Mouse (Mus musculus): ENCODE measurements around the gene Relb. TPM values are rescaled to one million over a fixed set of nuclear protein-coding genes. Genes with fewer than 3 reads are reported as not detected.

Gene Relb
- polyA plus RNA-seq, 1 experiment from 2014 or later: 5.5 TPM

DNA sequence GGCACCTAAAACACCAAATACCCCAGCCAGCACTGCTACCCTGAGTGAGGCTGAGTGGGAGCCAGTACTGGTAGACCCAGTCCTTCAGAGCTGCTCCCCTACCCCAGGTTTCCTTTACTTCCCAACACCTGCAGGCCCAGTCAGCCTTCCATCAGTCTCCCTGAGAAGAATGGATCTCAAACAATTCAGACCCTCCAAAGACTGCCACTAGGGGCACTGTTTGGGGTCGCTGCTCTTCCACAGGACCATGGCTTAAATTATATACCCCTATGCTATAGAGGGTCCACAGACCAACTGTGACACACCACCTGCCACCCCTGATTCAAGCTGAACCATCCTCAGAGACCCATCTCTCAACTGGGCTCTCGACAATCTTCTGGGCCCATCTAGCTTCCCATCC is 70.3 kb downstream of the Relb start:
- peaks cover 61% of the 10 kb centered on the region for H3K4me1 ChIP-seq
- H3K4me3 ChIP-seq: no peak overlapping the region
- 0 out of 2 replicates have a peak, but pooled peaks cover 1% of the 10 kb centered on the region for H3K36me3 ChIP-seq (replicated peaks)
- H3K9ac ChIP-seq: no peak overlapping the region
- no peaks in the 10 kb centered on the region for H3K27me3 ChIP-seq (replicated peaks)
- H3K9me3 ChIP-seq: no peaks in the 10 kb centered on the region
- WGBS: 44% methylated on average over 2 of the region's 2 CpGs
- peak overlapping the region; percentile 97 for H3K4me2 ChIP-seq
- no peak for ATAC-seq (replicated peaks)
- H3K27ac ChIP-seq: no peak overlapping the region

DNA sequence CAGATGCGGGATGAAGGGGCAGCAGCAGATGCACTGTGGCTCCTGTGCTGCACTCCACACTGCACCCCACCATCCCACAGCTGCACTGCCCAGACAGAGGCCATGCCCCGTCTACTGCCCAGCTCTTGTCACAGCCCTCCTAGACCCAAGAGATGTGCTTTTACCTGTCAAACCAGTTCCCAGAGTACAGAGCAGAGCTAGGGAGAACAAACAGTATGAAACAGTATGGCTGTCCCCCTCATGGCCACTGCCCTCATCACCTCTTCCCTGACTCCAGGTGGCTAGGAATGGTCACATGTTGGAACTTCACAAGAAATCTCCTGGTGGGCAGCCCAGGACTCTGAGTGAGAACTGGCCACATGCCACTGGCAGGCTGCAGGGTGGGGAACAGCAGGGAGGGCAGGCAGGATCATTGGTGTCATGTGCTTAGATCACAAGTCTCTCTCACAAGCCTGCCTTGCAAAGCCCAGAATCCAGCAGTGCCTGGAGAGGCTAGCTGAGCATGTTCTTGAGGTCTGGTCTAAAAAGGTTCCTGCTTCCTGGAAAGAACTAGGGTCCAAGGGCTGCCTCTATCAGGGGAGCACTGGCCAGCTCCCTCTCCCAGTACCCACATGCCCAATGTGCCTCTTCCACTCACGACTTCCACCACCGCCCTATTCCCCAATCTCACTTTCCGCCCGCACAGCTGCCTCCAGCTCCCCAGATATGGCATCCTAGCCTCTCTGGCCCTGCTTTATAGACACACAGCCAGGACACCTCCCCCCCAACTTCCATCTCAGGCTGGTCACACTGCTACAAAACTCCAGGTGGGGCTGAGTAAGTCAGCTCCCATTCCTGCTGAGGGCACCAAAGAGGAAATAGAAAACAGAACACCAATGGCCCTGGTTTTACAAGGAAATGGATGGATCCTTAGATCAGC is 71.0 kb downstream of the Relb start:
- Histone ChIP-seq H3K27me3 (replicated peaks) (no peaks in the 10 kb centered on the region), H3K4me2 (peak overlapping the region; percentile 97), H3K4me3 (no peak overlapping the region), H3K9me3 (no peaks in the 10 kb centered on the region), H3K27ac (no peak overlapping the region), H3K4me1 (peaks cover 54% of the 10 kb centered on the region), H3K9ac (no peak overlapping the region), H3K36me3 (replicated peaks) (no peaks in the 10 kb centered on the region)
- 95% methylated on average over 6 of the region's 6 CpGs for WGBS
- no peak for ATAC-seq (replicated peaks)

DNA sequence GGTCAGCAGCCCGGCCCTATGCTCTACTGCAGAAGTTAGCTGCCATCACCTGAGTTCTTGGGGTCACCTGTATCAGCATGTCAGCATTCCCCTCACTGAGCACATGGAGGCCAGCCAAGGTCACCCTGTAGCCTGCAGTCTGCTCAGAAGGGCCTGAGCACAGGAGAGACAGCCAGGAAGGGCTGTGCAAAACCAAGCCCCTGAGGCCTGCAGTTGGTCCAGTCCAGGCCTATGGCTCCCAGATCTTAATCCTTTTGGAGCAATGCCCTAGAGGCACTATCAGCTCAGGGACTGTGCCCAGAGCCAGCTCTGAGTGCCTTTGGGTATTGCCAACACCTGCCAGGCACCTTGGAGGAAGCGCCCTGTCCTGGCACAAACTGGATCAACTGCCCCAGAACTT is 72.2 kb downstream of the Relb start:
- no peak overlapping the region for H3K4me2 ChIP-seq
- 96% methylated on average over 2 of the region's 2 CpGs for WGBS
- peaks cover 46% of the 10 kb centered on the region for H3K4me1 ChIP-seq

More for the DNA sequence above, 72.2 kb downstream of the Relb start:
- H3K36me3 ChIP-seq (replicated peaks): no peaks in the 10 kb centered on the region
- no peak overlapping the region for H3K4me3 ChIP-seq
- no peak overlapping the region for H3K9ac ChIP-seq
- H3K9me3 ChIP-seq: no peaks in the 10 kb centered on the region
- H3K27ac ChIP-seq: no peak overlapping the region
- no peaks in the 10 kb centered on the region for H3K27me3 ChIP-seq (replicated peaks)
- ATAC-seq (replicated peaks): no peak

Other genes with a start within 250 kb of the Relb start
- gene Ercc2, start 247.4 kb downstream of the Relb start, polyA plus RNA-seq (2015; fragmentation: Nextera tagmentation; extraction: Ambion mirVana): 29.7 and 33.0 TPM in 2 replicates
- 1.4 and 1.5 TPM in 2 replicates for gene Klc3, start 225.3 kb downstream of the Relb start, polyA plus RNA-seq (2015; fragmentation: Nextera tagmentation; extraction: Ambion mirVana)
- not detected in 2 replicates for gene Ckm, start 224.7 kb downstream of the Relb start, polyA plus RNA-seq (2015; fragmentation: Nextera tagmentation; extraction: Ambion mirVana)
- 20.4 and 20.6 TPM in 2 replicates for gene Mark4, start 170.6 kb downstream of the Relb start, polyA plus RNA-seq (2015; fragmentation: Nextera tagmentation; extraction: Ambion mirVana)
- gene Exoc3l2, start 166.1 kb downstream of the Relb start, polyA plus RNA-seq (2015; fragmentation: Nextera tagmentation; extraction: Ambion mirVana): 0.17 and 0.57 TPM in 2 replicates
- 4.8 and 5.0 TPM in 2 replicates for gene Bloc1s3, start 121.1 kb downstream of the Relb start, polyA plus RNA-seq (2015; fragmentation: Nextera tagmentation; extraction: Ambion mirVana)
- gene Trappc6a, start 121.0 kb downstream of the Relb start, polyA plus RNA-seq (2015; fragmentation: Nextera tagmentation; extraction: Ambion mirVana): 38.3 and 39.1 TPM in 2 replicates
- gene Nkpd1, start 111.6 kb downstream of the Relb start, polyA plus RNA-seq (2015; fragmentation: Nextera tagmentation; extraction: Ambion mirVana): 0.74 and 0.95 TPM in 2 replicates
- gene Ppp1r37, start 66.4 kb downstream of the Relb start, polyA plus RNA-seq (2015; fragmentation: Nextera tagmentation; extraction: Ambion mirVana): 44.0 and 48.3 TPM in 2 replicates
- 0.25 and 0.26 TPM in 2 replicates for gene Zfp296, start 52.2 kb downstream of the Relb start, polyA plus RNA-seq (2015; fragmentation: Nextera tagmentation; extraction: Ambion mirVana)
- gene Gemin7, start 51.8 kb downstream of the Relb start, polyA plus RNA-seq (2015; fragmentation: Nextera tagmentation; extraction: Ambion mirVana): 142 and 155 TPM in 2 replicates
- 67.2 and 69.1 TPM in 2 replicates for gene Clasrp, start 25.0 kb downstream of the Relb start, polyA plus RNA-seq (2015; fragmentation: Nextera tagmentation; extraction: Ambion mirVana)
- gene Clptm1, start 35.6 kb upstream of the Relb start, polyA plus RNA-seq (2015; fragmentation: Nextera tagmentation; extraction: Ambion mirVana): 129 and 135 TPM in 2 replicates
- 1.2 TPM in 1 of 2 replicates, not detected in the other for gene Apoc2, start 48.5 kb upstream of the Relb start, polyA plus RNA-seq (2015; fragmentation: Nextera tagmentation; extraction: Ambion mirVana)
- gene Gm44805, start 52.0 kb upstream of the Relb start, polyA plus RNA-seq (2015; fragmentation: Nextera tagmentation; extraction: Ambion mirVana): not detected in 2 replicates
- gene Apoc4, start 52.0 kb upstream of the Relb start, polyA plus RNA-seq (2015; fragmentation: Nextera tagmentation; extraction: Ambion mirVana): not detected in 2 replicates
- 1.5 and 1.6 TPM in 2 replicates for gene Apoc1, start 63.2 kb upstream of the Relb start, polyA plus RNA-seq (2015; fragmentation: Nextera tagmentation; extraction: Ambion mirVana)
- gene Apoe, start 69.8 kb upstream of the Relb start, polyA plus RNA-seq (2015; fragmentation: Nextera tagmentation; extraction: Ambion mirVana): 385 and 514 TPM in 2 replicates
- 139 and 156 TPM in 2 replicates for gene Tomm40, start 86.0 kb upstream of the Relb start, polyA plus RNA-seq (2015; fragmentation: Nextera tagmentation; extraction: Ambion mirVana)
- gene Nectin2, start 121.0 kb upstream of the Relb start, polyA plus RNA-seq (2015; fragmentation: Nextera tagmentation; extraction: Ambion mirVana): 56.3 and 60.8 TPM in 2 replicates
- gene Bcam, start 141.6 kb upstream of the Relb start, polyA plus RNA-seq (2015; fragmentation: Nextera tagmentation; extraction: Ambion mirVana): 12.4 and 13.8 TPM in 2 replicates
- 0.40 and 0.57 TPM in 2 replicates for gene Cblc, start 167.4 kb upstream of the Relb start, polyA plus RNA-seq (2015; fragmentation: Nextera tagmentation; extraction: Ambion mirVana)
- 0.89 and 1.7 TPM in 2 replicates for gene Bcl3, start 193.3 kb upstream of the Relb start, polyA plus RNA-seq (2015; fragmentation: Nextera tagmentation; extraction: Ambion mirVana)
- gene Gm19345, start 222.6 kb upstream of the Relb start, polyA plus RNA-seq (2015; fragmentation: Nextera tagmentation; extraction: Ambion mirVana): 15.2 and 15.4 TPM in 2 replicates
- gene Ceacam16, start 231.9 kb upstream of the Relb start, polyA plus RNA-seq (2015; fragmentation: Nextera tagmentation; extraction: Ambion mirVana): 1.1 and 1.2 TPM in 2 replicates

All from midbrain, embryonic 15.5 days (tissue).